Mouse (Mus musculus): Measurements from ENCODE around the gene Ano6. TPM values are rescaled to one million over a fixed set of nuclear protein-coding genes. Genes with fewer than 3 reads are reported as not detected.

Ano6 gene
- polyA plus RNA-seq, 1 experiment from 2014 or later: 54.2 TPM

- Histone ChIP-seq H3K27me3 (no peaks in the 10 kb centered on the region), H3K4me1 (peaks cover 46% of the 10 kb centered on the region), H3K4me3 (peak overlapping the region; percentile 85), H3K4me2 (replicated peaks) (peak overlapping the region; percentile 77), H3K36me3 (no peaks in the 10 kb centered on the region), H3K27ac (no peak overlapping the region), H3K9ac (peak overlapping the region; percentile 95), H3K9me3 (no peaks in the 10 kb centered on the region)
- 55% methylated on average over 5 of the region's 5 CpGs for WGBS
- ATAC-seq (ENCODE audit: low FRiP score, low read depth): no peak
Measured at GRCm38 (mm10) chr15:95791855-95792254, 1.2 kb downstream of the Ano6 start.

- no peak overlapping the region for H3K27ac ChIP-seq
- H3K36me3 ChIP-seq: peaks cover 1% of the 10 kb centered on the region; the same call in 1 of the 2 replicates
- H3K27me3 ChIP-seq: no peaks in the 10 kb centered on the region
- H3K4me2 ChIP-seq (replicated peaks): peak overlapping the region; percentile 77
- no peak for ATAC-seq (ENCODE audit: low FRiP score, low read depth)
- WGBS: 80% methylated on average over 25 of the region's 25 CpGs
- no peaks in the 10 kb centered on the region for H3K9me3 ChIP-seq
- peak overlapping the region; percentile 14; the same call in 1 of the 2 replicates for H3K4me3 ChIP-seq
- H3K9ac ChIP-seq: no peak overlapping the region
- H3K4me1 ChIP-seq: peaks cover 48% of the 10 kb centered on the region
Measured at GRCm38 (mm10) chr15:95792261-95793260, 1.9 kb downstream of the Ano6 start.

- no peak for ATAC-seq (ENCODE audit: low FRiP score, low read depth)
- Histone ChIP-seq H3K9ac (no peak overlapping the region), H3K4me3 (no peak overlapping the region), H3K4me1 (peaks cover 50% of the 10 kb centered on the region), H3K27me3 (no peaks in the 10 kb centered on the region), H3K9me3 (no peaks in the 10 kb centered on the region), H3K4me2 (replicated peaks) (no peak overlapping the region), H3K27ac (no peak overlapping the region), H3K36me3 (peaks cover 10% of the 10 kb centered on the region)
- WGBS: 91% methylated on average over 9 of the region's 9 CpGs
Measured at GRCm38 (mm10) chr15:95793748-95794491, 3.3 kb downstream of the Ano6 start.

GRCm38 (mm10) chr15:95794611-95795565, 4.2 kb downstream of the Ano6 start:
- Histone ChIP-seq H3K4me2 (replicated peaks) (no peak overlapping the region), H3K4me1 (peaks cover 45% of the 10 kb centered on the region), H3K27ac (no peak overlapping the region), H3K9ac (no peak overlapping the region), H3K36me3 (peaks cover 16% of the 10 kb centered on the region), H3K4me3 (no peak overlapping the region), H3K9me3 (no peaks in the 10 kb centered on the region), H3K27me3 (no peaks in the 10 kb centered on the region)
- no peak for ATAC-seq (ENCODE audit: low FRiP score, low read depth)
- WGBS: 77% methylated on average over 10 of the region's 10 CpGs

GRCm38 (mm10) chr15:95796062-95796461, 5.4 kb downstream of the Ano6 start:
- Histone ChIP-seq H3K4me1 (peaks cover 42% of the 10 kb centered on the region), H3K4me3 (no peak overlapping the region), H3K27me3 (no peaks in the 10 kb centered on the region), H3K27ac (no peak overlapping the region), H3K9ac (no peak overlapping the region), H3K4me2 (replicated peaks) (no peak overlapping the region), H3K9me3 (no peaks in the 10 kb centered on the region), H3K36me3 (peaks cover 21% of the 10 kb centered on the region)
- ATAC-seq (ENCODE audit: low FRiP score, low read depth): no peak
- WGBS: 67% methylated on average over 5 of the region's 5 CpGs

GRCm38 (mm10) chr15:95797144-95797983, 6.7 kb downstream of the Ano6 start:
- Histone ChIP-seq H3K9ac (no peak overlapping the region), H3K27me3 (no peaks in the 10 kb centered on the region), H3K36me3 (peaks cover 21% of the 10 kb centered on the region), H3K9me3 (no peaks in the 10 kb centered on the region), H3K4me2 (replicated peaks) (no peak overlapping the region), H3K27ac (no peak overlapping the region), H3K4me1 (peaks cover 39% of the 10 kb centered on the region), H3K4me3 (no peak overlapping the region)
- ATAC-seq (ENCODE audit: low FRiP score, low read depth): no peak
- 67% methylated on average over 9 of the region's 9 CpGs for WGBS

GRCm38 (mm10) chr15:95798266-95798665, 7.6 kb downstream of the Ano6 start:
- H3K9ac ChIP-seq: no peak overlapping the region
- WGBS: 84% methylated on average over 7 of the region's 7 CpGs
- ATAC-seq (ENCODE audit: low FRiP score, low read depth): no peak
- peaks cover 41% of the 10 kb centered on the region for H3K4me1 ChIP-seq
- no peak overlapping the region for H3K27ac ChIP-seq
- peaks cover 21% of the 10 kb centered on the region for H3K36me3 ChIP-seq
- H3K27me3 ChIP-seq: no peaks in the 10 kb centered on the region
- no peak overlapping the region for H3K4me2 ChIP-seq (replicated peaks)
- no peak overlapping the region for H3K4me3 ChIP-seq
- no peaks in the 10 kb centered on the region for H3K9me3 ChIP-seq

GRCm38 (mm10) chr15:95799632-95800031, 9.0 kb downstream of the Ano6 start:
- Histone ChIP-seq H3K27ac (no peak overlapping the region), H3K4me2 (replicated peaks) (no peak overlapping the region), H3K4me3 (no peak overlapping the region), H3K36me3 (peaks cover 21% of the 10 kb centered on the region), H3K4me1 (peaks cover 44% of the 10 kb centered on the region), H3K9ac (no peak overlapping the region), H3K9me3 (no peaks in the 10 kb centered on the region), H3K27me3 (no peaks in the 10 kb centered on the region)
- WGBS: 97% methylated on average over 5 of the region's 5 CpGs
- ATAC-seq (ENCODE audit: low FRiP score, low read depth): no peak

- ATAC-seq (ENCODE audit: low FRiP score, low read depth): no peak
- H3K4me3 ChIP-seq: no peak overlapping the region
- no peak overlapping the region for H3K9ac ChIP-seq
- H3K27me3 ChIP-seq: no peaks in the 10 kb centered on the region
- H3K9me3 ChIP-seq: no peaks in the 10 kb centered on the region
- H3K4me2 ChIP-seq (replicated peaks): no peak overlapping the region
- no peak overlapping the region for H3K27ac ChIP-seq
- H3K4me1 ChIP-seq: peaks cover 44% of the 10 kb centered on the region
- peaks cover 21% of the 10 kb centered on the region for H3K36me3 ChIP-seq
Measured at GRCm38 (mm10) chr15:95800051-95800450, 9.4 kb downstream of the Ano6 start.

- no peak overlapping the region for H3K4me2 ChIP-seq (replicated peaks)
- ATAC-seq (ENCODE audit: low FRiP score, low read depth): no peak
- H3K27me3 ChIP-seq: no peaks in the 10 kb centered on the region
- H3K4me3 ChIP-seq: no peak overlapping the region
- no peaks in the 10 kb centered on the region for H3K9me3 ChIP-seq
- peaks cover 40% of the 10 kb centered on the region for H3K4me1 ChIP-seq
- no peak overlapping the region for H3K9ac ChIP-seq
- 75% methylated on average over 21 of the region's 21 CpGs for WGBS
- no peak overlapping the region for H3K27ac ChIP-seq
- peaks cover 21% of the 10 kb centered on the region for H3K36me3 ChIP-seq
Measured at GRCm38 (mm10) chr15:95801261-95801979, 10.8 kb downstream of the Ano6 start.

Data from limb, embryonic 13.5 days (tissue).